8 mouse cellular contexts compared by ENCODE assay signal in genomic region chr11:108980530-108980929, GRCm38 (mm10).
DNase-seq lines count a peak whose midpoint lies in the region; ATAC-seq and TF ChIP-seq lines count a peak whose summit lies in the region.

No protein-coding gene starts in this region.

- WGBS in midbrain, embryonic 16.5 days, result 86% methylated on average over 12 of the region's 12 CpGs
- WGBS in forebrain, postnatal 0 days, result 66% methylated on average over 12 of the region's 12 CpGs

- peaks cover 5% of the 10 kb centered on the region for H3K4me1 ChIP-seq in midbrain, embryonic 16.5 days (ENCODE audit: control insufficient read depth, insufficient read depth, low read length)
- no peaks in the 10 kb centered on the region for H3K4me1 ChIP-seq in forebrain, postnatal 0 days (ENCODE audit: insufficient read depth)

- peak; percentile 50 for DNase-seq in kidney, postnatal 10 days
- no peak for DNase-seq in kidney, adult 8-10 months
- DNase-seq in fibroblast of lung, adult 2 months (ENCODE audit: low read depth), result peak; percentile 86
- peak; percentile 68 for DNase-seq in layer of hippocampus, adult 11-12 months (ENCODE audit: low spot score)
- peak; percentile 90 for DNase-seq in lung, postnatal 36 days
- no peak for DNase-seq in yolk sac, embryonic 10.5 days (ENCODE audit: low spot score)
- DNase-seq in forebrain, postnatal 0 days, result no peak

- H3K4me2 ChIP-seq in midbrain, embryonic 16.5 days (ENCODE audit: low read length), result no peak overlapping the region
- H3K4me2 ChIP-seq in forebrain, postnatal 0 days (ENCODE audit: low read depth), result no peak overlapping the region

- no peak overlapping the region for H3K4me3 ChIP-seq in midbrain, embryonic 16.5 days (ENCODE audit: low read depth, low read length)
- H3K4me3 ChIP-seq in forebrain, postnatal 0 days (ENCODE audit: low read depth, low read length), result no peak overlapping the region

- H3K27me3 ChIP-seq in midbrain, embryonic 16.5 days (ENCODE audit: control insufficient read depth, insufficient read depth, low read depth, low read length), result no peaks in the 10 kb centered on the region
- no peaks in the 10 kb centered on the region for H3K27me3 ChIP-seq in forebrain, postnatal 0 days (ENCODE audit: insufficient read depth, low read length)

- no peaks in the 10 kb centered on the region for H3K36me3 ChIP-seq in midbrain, embryonic 16.5 days (ENCODE audit: control insufficient read depth, insufficient read depth, low read length)
- H3K36me3 ChIP-seq in forebrain, postnatal 0 days (ENCODE audit: insufficient read depth), result no peaks in the 10 kb centered on the region

- H3K9me3 ChIP-seq in midbrain, embryonic 16.5 days (replicated peaks; ENCODE audit: control insufficient read depth, low read length, poor library complexity, severe bottlenecking), result no peaks in the 10 kb centered on the region
- H3K9me3 ChIP-seq in forebrain, postnatal 0 days (ENCODE audit: low read length), result no peaks in the 10 kb centered on the region

- H3K9ac ChIP-seq in midbrain, embryonic 16.5 days (ENCODE audit: low read depth, low read length), result no peak overlapping the region
- H3K9ac ChIP-seq in forebrain, postnatal 0 days, result no peak overlapping the region

- no peak for TF ChIP-seq CTCF in forebrain, postnatal 0 days (IDR thresholded peaks at IDR 0.05; ENCODE audit: low read depth)

- no peak for ATAC-seq in midbrain, embryonic 16.5 days
- ATAC-seq in forebrain, postnatal 0 days, result no peak

- no peak overlapping the region for H3K27ac ChIP-seq in midbrain, embryonic 16.5 days (ENCODE audit: low read length)
- H3K27ac ChIP-seq in forebrain, postnatal 0 days (ENCODE audit: low read depth, low read length), result no peak overlapping the region

Comparison
In these comparisons a context has a peak if more than half of its experiments do, and no peak if none do; other contexts are left out.
1. DNase-seq: peak in kidney, postnatal 10 days (single experiment), fibroblast of lung, adult 2 months (single experiment), layer of hippocampus, adult 11-12 months (single experiment) and lung, postnatal 36 days (single experiment); none in kidney, adult 8-10 months (0 of 2), yolk sac, embryonic 10.5 days (single experiment) and forebrain, postnatal 0 days (single experiment).